Mouse (Mus musculus): ENCODE measurements around the gene Vmn2r68.

GRCm38 (mm10) chr7:85237683-85238082 lies at the start of gene Vmn2r68:
- TF ChIP-seq USF1 (IDR thresholded peaks at IDR 0.05; ENCODE audit: low read depth), result no peak
- TF ChIP-seq CTCF (IDR thresholded peaks at IDR 0.05; ENCODE audit: control insufficient read depth, insufficient read depth, insufficient read length), result no peak
- TF ChIP-seq MAX (IDR thresholded peaks at IDR 0.05), result no peak
- TF ChIP-seq FOSL1 (IDR thresholded peaks at IDR 0.05; ENCODE audit: insufficient read depth, low read length, poor library complexity, severe bottlenecking), result no peak

Measured in C2C12 (cell line).